Comparison of ENCODE assay signal across 13 mouse cellular contexts in genomic region chr7:64633182-64633581, GRCm38 (mm10).
DNase-seq lines count a peak whose midpoint lies in the region; ATAC-seq and TF ChIP-seq lines count a peak whose summit lies in the region.
"Had no signal": no experiment of that assay in that cellular context is flagged by ENCODE, and none has a peak within 500 bp of the region (broad histone marks: within the 10 kb centered on the region; RNA-seq: fewer than 3 reads in every experiment).

No protein-coding gene starts in this region.

- no peak for DNase-seq in hindbrain, embryonic 10.5 days (ENCODE audit: low spot score)
- no peak for DNase-seq in limb, embryonic 10.5 days (ENCODE audit: low spot score)
- no peak for DNase-seq in midbrain, postnatal 0 days (ENCODE audit: low spot score)
- no peak for DNase-seq in adipocyte (ENCODE audit: low spot score)
- no peak for DNase-seq in c-Kit-positive CD71-positive TER-119-positive erythroid progenitor cells, embryonic 14.5 days (ENCODE audit: low spot score)
- DNase-seq: cerebellum, adult 18-20 months; gastrocnemius, postnatal 25 days; kidney, postnatal 25 days; lung, postnatal 14 days had no signal

- WGBS in forebrain, embryonic 15.5 days = 53% methylated on average over 4 of the region's 4 CpGs
- WGBS in forebrain, embryonic 12.5 days = 37% methylated on average over 4 of the region's 4 CpGs
- 46% methylated on average over 4 of the region's 4 CpGs for WGBS in hindbrain, embryonic 10.5 days
- WGBS in limb, embryonic 10.5 days = 63% methylated on average over 4 of the region's 4 CpGs
- WGBS in midbrain, postnatal 0 days = 44% methylated on average over 4 of the region's 4 CpGs

- H3K4me1 ChIP-seq in forebrain, embryonic 15.5 days = peaks cover 23% of the 10 kb centered on the region
- H3K4me1 ChIP-seq in forebrain, embryonic 12.5 days = peaks cover 46% of the 10 kb centered on the region
- peaks cover 48% of the 10 kb centered on the region for H3K4me1 ChIP-seq in hindbrain, embryonic 10.5 days (replicated peaks)
- peaks cover 22% of the 10 kb centered on the region for H3K4me1 ChIP-seq in limb, embryonic 10.5 days
- peaks cover 23% of the 10 kb centered on the region for H3K4me1 ChIP-seq in midbrain, postnatal 0 days (ENCODE audit: insufficient read depth, low read length)

- no peaks in the 10 kb centered on the region for H3K9me3 ChIP-seq in forebrain, embryonic 15.5 days
- no peaks in the 10 kb centered on the region for H3K9me3 ChIP-seq in forebrain, embryonic 12.5 days
- no peaks in the 10 kb centered on the region for H3K9me3 ChIP-seq in hindbrain, embryonic 10.5 days
- H3K9me3 ChIP-seq in limb, embryonic 10.5 days (replicated peaks) = no peaks in the 10 kb centered on the region
- no peaks in the 10 kb centered on the region for H3K9me3 ChIP-seq in midbrain, postnatal 0 days (ENCODE audit: low read length)

- no peaks in the 10 kb centered on the region for H3K27me3 ChIP-seq in forebrain, embryonic 15.5 days
- peaks cover 28% of the 10 kb centered on the region for H3K27me3 ChIP-seq in forebrain, embryonic 12.5 days
- no peaks in the 10 kb centered on the region for H3K27me3 ChIP-seq in hindbrain, embryonic 10.5 days (ENCODE audit: insufficient read depth, poor library complexity, severe bottlenecking)
- H3K27me3 ChIP-seq in limb, embryonic 10.5 days (ENCODE audit: low read depth, poor library complexity, severe bottlenecking) = no peaks in the 10 kb centered on the region
- no peaks in the 10 kb centered on the region for H3K27me3 ChIP-seq in midbrain, postnatal 0 days (ENCODE audit: insufficient read depth, low read length)

- H3K9ac ChIP-seq in forebrain, embryonic 15.5 days (replicated peaks) = no peak overlapping the region
- no peak overlapping the region for H3K9ac ChIP-seq in forebrain, embryonic 12.5 days
- no peak overlapping the region for H3K9ac ChIP-seq in midbrain, postnatal 0 days (replicated peaks; ENCODE audit: low read length, poor library complexity, severe bottlenecking)

- TF ChIP-seq CTCF in midbrain, postnatal 0 days (IDR thresholded peaks at IDR 0.05) = no peak

- H3K4me2 ChIP-seq in forebrain, embryonic 15.5 days (replicated peaks) = no peak overlapping the region
- no peak overlapping the region for H3K4me2 ChIP-seq in forebrain, embryonic 12.5 days
- H3K4me2 ChIP-seq in midbrain, postnatal 0 days (ENCODE audit: low read depth, low read length, poor library complexity, severe bottlenecking) = no peak overlapping the region

- no peak overlapping the region for H3K4me3 ChIP-seq in forebrain, embryonic 15.5 days
- no peak overlapping the region for H3K4me3 ChIP-seq in forebrain, embryonic 12.5 days (replicated peaks)
- H3K4me3 ChIP-seq in hindbrain, embryonic 10.5 days = no peak overlapping the region
- no peak overlapping the region for H3K4me3 ChIP-seq in limb, embryonic 10.5 days
- H3K4me3 ChIP-seq in midbrain, postnatal 0 days (ENCODE audit: low read depth, low read length) = no peak overlapping the region

- 0 out of 2 replicates have a peak, but pooled peaks have one; percentile 23 for ATAC-seq in forebrain, embryonic 15.5 days (replicated peaks)
- no peak for ATAC-seq in forebrain, embryonic 12.5 days (ENCODE audit: low FRiP score)
- ATAC-seq in midbrain, postnatal 0 days (ENCODE audit: low FRiP score) = no peak
- ATAC-seq: inflammation-experienced regulatory T-cells, adult 6 months had no signal

- H3K36me3 ChIP-seq in forebrain, embryonic 15.5 days = no peaks in the 10 kb centered on the region
- H3K36me3 ChIP-seq in forebrain, embryonic 12.5 days (replicated peaks) = 0 out of 2 replicates have a peak, but pooled peaks cover 5% of the 10 kb centered on the region
- peaks cover 14% of the 10 kb centered on the region; the same call in 1 of the 2 replicates for H3K36me3 ChIP-seq in hindbrain, embryonic 10.5 days
- H3K36me3 ChIP-seq in limb, embryonic 10.5 days = no peaks in the 10 kb centered on the region
- no peaks in the 10 kb centered on the region for H3K36me3 ChIP-seq in midbrain, postnatal 0 days (ENCODE audit: insufficient read depth, low read length)
- H3K36me3 ChIP-seq: G1E had no signal

- no peak overlapping the region for H3K27ac ChIP-seq in forebrain, embryonic 15.5 days (replicated peaks)
- no peak overlapping the region for H3K27ac ChIP-seq in forebrain, embryonic 12.5 days
- peak overlapping the region; percentile 84 for H3K27ac ChIP-seq in hindbrain, embryonic 10.5 days
- peak overlapping the region; percentile 48; the same call in 1 of the 2 replicates for H3K27ac ChIP-seq in limb, embryonic 10.5 days
- 0 out of 2 replicates have a peak overlapping the region, but pooled peaks have one; percentile 18 for H3K27ac ChIP-seq in midbrain, postnatal 0 days (ENCODE audit: low read depth, low read length)

Comparison
In these comparisons a context has a peak if more than half of its experiments do, and no peak if none do; other contexts are left out.
1. H3K27ac ChIP-seq: peak in hindbrain, embryonic 10.5 days (single experiment), limb, embryonic 10.5 days (single experiment) and midbrain, postnatal 0 days (single experiment); none in forebrain, embryonic 15.5 days (single experiment) and forebrain, embryonic 12.5 days (single experiment).